Mouse (Mus musculus) myocyte (in vitro differentiated cells): Measurements from ENCODE around the gene Ces2f. TPM values are rescaled to one million over a fixed set of nuclear protein-coding genes. Genes with fewer than 3 reads are reported as not detected.
"Not testable (repeated sequence)": the region's sequence is repeated elsewhere in the genome, so short reads cannot be mapped to it uniquely, and the experiment has no call there.

Experiments
- H3K27me3 ChIP-seq: one replicate; pipeline ENCODE4 v1.6.1; 2011; ENCODE audit not compliant: control insufficient read depth, insufficient read depth, insufficient read length
- H3K36me3 ChIP-seq: one replicate; pipeline ENCODE4 v1.6.1; 2011; ENCODE audit not compliant: control insufficient read depth, insufficient read depth
- H3K4me2 ChIP-seq: one replicate; pipeline ENCODE4 v1.6.1; 2011; ENCODE audit warnings: low read depth, control low read depth
- H3K4me3 ChIP-seq: one replicate; pipeline ENCODE4 v1.5.1; 2011; ENCODE audit warnings: mild to moderate bottlenecking, control low read depth, moderate library complexity
- H3K79me2 ChIP-seq: one replicate; pipeline ENCODE4 v1.6.1; 2011; ENCODE audit not compliant: control insufficient read depth, insufficient read depth
- H3ac ChIP-seq: one replicate; pipeline ENCODE4 v1.6.1; 2011; ENCODE audit not compliant: control insufficient read depth, insufficient read length
- CEBPB ChIP-seq: IDR thresholded peaks from 2 replicates; pipeline ENCODE4 v1.6.1; 2011; ENCODE audit warnings: mild to moderate bottlenecking, moderate library complexity; ENCODE audit not compliant: poor library complexity, insufficient read depth, severe bottlenecking
- E2F4 ChIP-seq: IDR thresholded peaks from one replicate; pipeline ENCODE4 v1.6.1; 2011; ENCODE audit warnings: mild to moderate bottlenecking, control low read depth, moderate library complexity; ENCODE audit not compliant: insufficient read depth
- MAX ChIP-seq: IDR thresholded peaks from one replicate; pipeline ENCODE4 v1.6.1; 2011; ENCODE audit warnings: low read depth, mild to moderate bottlenecking, control low read depth
- MYOD1 ChIP-seq, 3 experiments: IDR thresholded peaks; one replicate each; pipeline ENCODE4 v1.6.1; 2011; ENCODE audit warnings: control low read depth in 2 of 3, low read depth in 2 of 3, mild to moderate bottlenecking in 2 of 3, moderate library complexity in 1 of 3; ENCODE audit not compliant: insufficient read length in 2 of 3, control insufficient read depth in 1 of 3
- MYOG ChIP-seq, 3 experiments: IDR thresholded peaks; one replicate each; pipeline ENCODE4 v1.6.1; 2011; ENCODE audit warnings: control low read depth in 2 of 3, low read depth in 2 of 3, mild to moderate bottlenecking in 2 of 3; ENCODE audit not compliant: insufficient read length in 2 of 3, control insufficient read depth in 1 of 3, insufficient read depth in 1 of 3
- POLR2A ChIP-seq: IDR thresholded peaks from one replicate; pipeline ENCODE4 v1.6.1; 2011; ENCODE audit warnings: low read depth, mild to moderate bottlenecking, control low read depth, moderate library complexity; ENCODE audit not compliant: insufficient read length
- POLR2AphosphoS2 ChIP-seq: IDR thresholded peaks from one replicate; pipeline ENCODE4 v1.6.1; 2011; ENCODE audit warnings: low read depth, control low read depth; ENCODE audit not compliant: insufficient read length
- REST ChIP-seq: IDR thresholded peaks from one replicate; pipeline ENCODE4 v1.6.1; 2011; ENCODE audit warnings: mild to moderate bottlenecking, control low read depth, moderate library complexity; ENCODE audit not compliant: insufficient read depth, insufficient read length
- SRF ChIP-seq: IDR thresholded peaks from one replicate; pipeline ENCODE4 v1.6.1; 2011; ENCODE audit warnings: low read depth; ENCODE audit not compliant: control insufficient read depth, insufficient read length
- TCF12 ChIP-seq: IDR thresholded peaks from one replicate; pipeline ENCODE4 v1.6.1; 2011; ENCODE audit warnings: mild to moderate bottlenecking, control low read depth; ENCODE audit not compliant: poor library complexity, insufficient read depth, severe bottlenecking
- TCF3 ChIP-seq: IDR thresholded peaks from one replicate; pipeline ENCODE4 v1.6.1; 2011; ENCODE audit warnings: low read depth, control low read depth; ENCODE audit not compliant: insufficient read length
- USF1 ChIP-seq: IDR thresholded peaks from one replicate; pipeline ENCODE4 v1.6.1; 2011; ENCODE audit warnings: low read depth, mild to moderate bottlenecking, control low read depth, moderate library complexity
- polyA plus RNA-seq: library from polyadenylated mRNA; unstranded; fragments of >200 nt; fragmentation: generic; extraction: Trizol; gene quantifications from one replicate; pipeline ENCODE4 v1.2.1, GENCODE M21; 2012; ENCODE audit warnings: missing spikeins

Ces2f gene
- 0.02 TPM for polyA plus RNA-seq

DNA sequence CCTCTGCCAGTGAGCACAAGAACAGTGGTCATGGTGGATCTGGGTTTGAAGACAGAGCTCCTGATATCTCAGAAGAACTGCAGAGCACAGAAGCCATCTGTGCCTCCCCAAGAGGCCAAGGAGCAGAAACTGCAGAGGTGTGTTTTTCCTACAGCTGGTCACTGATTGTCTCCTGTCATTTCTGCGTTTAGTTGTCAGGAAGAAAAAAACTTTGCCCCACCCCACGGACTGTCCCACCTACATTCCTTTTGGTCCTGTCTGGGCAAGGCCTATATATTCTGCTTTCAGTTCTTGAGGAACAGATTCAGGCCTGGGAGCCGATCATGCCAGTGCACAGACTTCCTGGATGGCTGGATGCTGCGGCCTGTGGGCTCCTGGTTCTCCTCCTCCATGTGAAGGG is at the start of gene Ces2f:
TSS of gene Ces2f (plus strand) at position 301 of the 400 bp plus-strand sequence.
- no peak within 1 kb of the TSS for H3K4me3 ChIP-seq
- H3K36me3 ChIP-seq: no peaks in the 10 kb centered on the region
- H3K79me2 ChIP-seq: no peaks in the 10 kb centered on the region
- H3ac ChIP-seq: no peak within 1 kb of the TSS
- no peak within 1 kb of the TSS for H3K4me2 ChIP-seq
- TF ChIP-seq USF1 (no peak), MAX (no peak), TCF3 (no peak)
- H3K27me3 ChIP-seq: no peaks in the 10 kb centered on the region

DNA sequence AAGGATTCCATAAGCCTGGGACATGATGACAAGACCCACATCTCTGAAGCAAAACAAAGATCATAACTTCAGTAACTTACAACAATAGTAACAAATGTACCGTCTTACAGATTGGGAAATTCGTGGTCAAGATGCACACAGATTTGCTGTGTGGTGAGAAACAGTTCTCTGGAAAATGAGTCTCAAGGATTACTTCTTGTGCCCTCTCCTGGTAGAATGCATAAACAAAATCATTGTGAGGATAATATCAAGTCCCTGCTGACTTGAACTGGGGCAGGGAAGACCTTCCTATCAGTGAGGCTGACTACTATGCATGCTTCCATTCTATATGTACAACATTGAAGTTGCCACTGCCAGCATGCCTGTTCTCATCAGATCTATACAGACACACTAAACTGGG is 45.4 kb upstream of the Ces2f start:
- Histone ChIP-seq H3ac (no peak overlapping the region), H3K27me3 (no peaks in the 10 kb centered on the region), H3K36me3 (no peaks in the 10 kb centered on the region), H3K79me2 (no peaks in the 10 kb centered on the region), H3K4me3 (no peak overlapping the region), H3K4me2 (no peak overlapping the region)
- no peak for TF ChIP-seq E2F4
- no peak for TF ChIP-seq SRF
- no peak for TF ChIP-seq USF1
- no peak for TF ChIP-seq CEBPB
- TF ChIP-seq TCF3: no peak
- TF ChIP-seq POLR2AphosphoS2: no peak
- no peak for TF ChIP-seq REST
- no peak for TF ChIP-seq TCF12
- no peak for TF ChIP-seq MYOD1 (IDR thresholded peaks at IDR 0.05; ENCODE audit: control insufficient read depth in 1 of 3, insufficient read length in 2 of 3, low read depth in 2 of 3)

DNA sequence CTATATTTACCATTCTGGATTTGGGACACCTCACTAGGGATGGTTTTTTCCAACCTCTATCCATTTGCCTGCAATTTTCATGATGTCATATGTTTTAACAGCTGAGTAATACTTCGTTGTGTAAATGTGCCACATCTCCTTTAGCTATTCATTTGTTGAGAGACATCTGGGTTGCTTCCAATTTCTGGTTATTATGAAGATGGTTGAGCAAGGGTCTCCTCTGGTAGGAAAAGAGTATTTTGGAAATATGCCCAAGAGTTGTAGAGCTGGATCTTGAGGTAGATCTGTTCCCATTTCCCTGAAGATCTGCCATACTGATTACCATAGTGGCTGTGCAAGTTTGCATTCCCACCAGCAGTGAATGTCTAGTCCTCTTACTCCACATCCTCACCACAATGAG is 40.0 kb upstream of the Ces2f start:
- H3ac ChIP-seq: no peak overlapping the region
- H3K4me3 ChIP-seq: no peak overlapping the region
- no peaks in the 10 kb centered on the region for H3K36me3 ChIP-seq
- no peak overlapping the region for H3K4me2 ChIP-seq
- no peaks in the 10 kb centered on the region for H3K79me2 ChIP-seq
- TF ChIP-seq REST (no peak), MYOG (IDR thresholded peaks at IDR 0.05; ENCODE audit: control insufficient read depth in 1 of 3, insufficient read depth in 1 of 3, insufficient read length in 2 of 3, low read depth in 2 of 3) (no peak), CEBPB (no peak), POLR2AphosphoS2 (no peak), SRF (no peak), USF1 (no peak), MYOD1 (IDR thresholded peaks at IDR 0.05; ENCODE audit: control insufficient read depth in 1 of 3, insufficient read length in 2 of 3, low read depth in 2 of 3) (no peak), POLR2A (no peak), TCF3 (no peak), TCF12 (no peak), E2F4 (no peak), MAX (no peak)
- no peaks in the 10 kb centered on the region for H3K27me3 ChIP-seq

DNA sequence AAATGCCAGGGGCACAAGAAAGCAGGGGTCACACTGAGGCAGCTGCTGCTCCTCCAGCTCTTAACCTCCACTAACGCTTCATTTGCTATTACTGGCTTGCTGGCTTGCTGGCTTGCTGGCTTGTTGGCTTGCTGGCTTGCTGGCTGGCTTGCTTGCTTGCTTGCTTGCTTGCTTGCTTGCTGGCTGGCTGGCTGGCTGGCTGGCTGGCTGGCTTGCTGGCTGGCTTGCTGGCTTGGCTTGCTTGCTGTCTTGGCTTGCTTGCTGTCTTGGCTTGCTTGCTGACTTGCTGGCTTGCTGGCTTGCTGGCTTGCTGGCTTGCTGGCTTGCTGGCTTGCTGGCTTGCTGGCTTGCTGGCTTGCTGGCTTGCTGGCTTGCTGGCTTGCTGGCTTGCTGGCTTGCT is 38.1 kb upstream of the Ces2f start:
- H3K27me3 ChIP-seq, H3K79me2 ChIP-seq, H3K4me2 ChIP-seq, H3ac ChIP-seq, H3K36me3 ChIP-seq, H3K4me3 ChIP-seq: not testable (repeated sequence)

DNA sequence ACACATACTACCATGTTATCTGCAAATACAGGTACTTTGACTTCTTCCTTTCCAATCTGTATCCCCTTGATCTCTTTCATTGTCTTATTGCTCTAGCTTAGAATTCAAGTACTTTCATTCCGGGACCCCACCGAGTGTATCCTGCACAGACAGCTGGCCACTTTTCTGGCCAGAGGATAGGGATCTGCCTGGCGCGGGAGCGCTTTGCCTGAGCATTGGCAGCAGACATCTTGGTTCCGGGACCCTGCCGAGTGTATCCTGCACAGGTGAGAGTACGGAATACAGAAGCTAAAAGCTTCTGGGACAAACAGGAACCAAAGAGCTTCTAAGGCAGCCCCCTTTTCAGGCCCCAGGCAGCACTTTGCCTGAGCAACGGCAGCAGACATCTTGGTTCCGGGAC is 37.5 kb upstream of the Ces2f start:
- H3K79me2 ChIP-seq, H3K36me3 ChIP-seq, H3K4me3 ChIP-seq, H3ac ChIP-seq, H3K4me2 ChIP-seq, H3K27me3 ChIP-seq: not testable (repeated sequence)

DNA sequence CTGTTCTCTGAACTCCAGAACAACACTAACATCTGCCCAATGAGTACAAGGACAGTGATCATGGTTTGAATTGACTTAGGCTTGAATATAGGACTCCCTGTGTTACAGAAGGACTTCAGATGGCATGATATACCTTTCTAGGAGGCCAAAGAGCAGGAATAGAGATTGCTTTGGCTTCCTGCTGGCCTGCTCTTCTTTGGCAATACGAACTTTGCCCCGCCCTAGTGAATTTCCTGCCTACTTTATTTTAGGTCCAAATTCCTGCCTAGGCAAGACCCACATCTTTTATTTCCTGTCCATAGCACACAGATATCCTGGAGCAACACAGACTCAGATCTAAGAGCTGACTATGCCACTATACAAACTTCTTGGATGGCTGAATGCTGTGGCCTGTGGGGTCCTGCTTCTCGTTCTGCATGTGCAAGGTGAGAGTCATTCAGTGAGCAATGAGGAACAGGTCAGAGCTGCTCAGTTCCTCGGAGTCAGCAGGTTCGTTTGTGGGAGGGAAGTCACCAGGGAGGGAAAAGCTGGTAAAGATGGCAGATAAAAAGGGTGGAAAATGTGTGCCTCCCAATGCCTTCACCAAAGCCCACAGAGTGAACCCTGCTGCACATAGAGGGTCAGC is 21.1 kb upstream of the Ces2f start, which contains the start of gene Ces2e:
TSS of gene Ces2e (plus strand) at position 289 of the 625 bp plus-strand sequence.
- Histone ChIP-seq H3K4me3 (no peak within 1 kb of the TSS), H3ac (no peak within 1 kb of the TSS), H3K79me2 (no peaks in the 10 kb centered on the region), H3K27me3 (no peaks in the 10 kb centered on the region), H3K4me2 (no peak within 1 kb of the TSS), H3K36me3 (no peaks in the 10 kb centered on the region)
- TF ChIP-seq TCF12 (no peak), REST (no peak), TCF3 (no peak), POLR2AphosphoS2 (no peak), CEBPB (no peak)
